Mouse (Mus musculus): ENCODE results near the gene Jmjd1c. TPM values are rescaled to one million over a fixed set of nuclear protein-coding genes. Genes with fewer than 3 reads are reported as not detected.

Jmjd1c gene
- total RNA-seq, 2 experiments from 2014 or later = 20.2 to 21.5 TPM

DNA sequence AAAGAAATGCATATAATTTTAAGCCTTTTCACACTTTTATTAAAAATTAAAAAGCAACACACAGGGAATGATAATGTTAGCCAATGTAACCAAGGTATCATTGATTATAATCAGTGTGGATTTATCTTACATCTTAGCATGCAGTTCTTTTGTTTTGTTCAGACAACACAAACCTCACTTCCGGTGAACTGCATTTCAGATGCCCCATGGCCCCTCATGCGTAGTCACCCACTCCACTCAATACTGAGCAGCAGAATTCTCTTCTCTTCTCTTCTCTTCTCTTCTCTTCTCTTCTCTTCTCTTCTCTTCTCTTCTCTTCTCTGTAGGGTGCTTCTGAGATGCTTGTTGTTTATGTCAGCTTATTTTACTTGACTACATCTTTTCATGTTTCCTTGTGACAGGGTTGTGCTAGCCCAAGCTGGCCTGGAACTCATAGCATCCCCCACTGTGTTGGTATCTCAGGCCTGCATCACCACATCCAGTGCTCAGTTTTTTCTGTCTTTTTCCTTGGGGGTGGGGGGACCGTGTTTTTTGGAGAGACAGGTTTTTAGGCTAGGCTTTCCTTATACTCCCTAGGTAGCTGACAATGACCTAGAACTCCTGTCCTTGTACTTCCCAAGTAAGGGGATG lies 88.6 kb downstream of the Jmjd1c start:
- no peak for DNase-seq
- intact Hi-C loops (cut with DNase I) = loop anchor here (5.0 kb wide), 1 partner anchor 57 kb away; no protein-coding TSS in a partner anchor

DNA sequence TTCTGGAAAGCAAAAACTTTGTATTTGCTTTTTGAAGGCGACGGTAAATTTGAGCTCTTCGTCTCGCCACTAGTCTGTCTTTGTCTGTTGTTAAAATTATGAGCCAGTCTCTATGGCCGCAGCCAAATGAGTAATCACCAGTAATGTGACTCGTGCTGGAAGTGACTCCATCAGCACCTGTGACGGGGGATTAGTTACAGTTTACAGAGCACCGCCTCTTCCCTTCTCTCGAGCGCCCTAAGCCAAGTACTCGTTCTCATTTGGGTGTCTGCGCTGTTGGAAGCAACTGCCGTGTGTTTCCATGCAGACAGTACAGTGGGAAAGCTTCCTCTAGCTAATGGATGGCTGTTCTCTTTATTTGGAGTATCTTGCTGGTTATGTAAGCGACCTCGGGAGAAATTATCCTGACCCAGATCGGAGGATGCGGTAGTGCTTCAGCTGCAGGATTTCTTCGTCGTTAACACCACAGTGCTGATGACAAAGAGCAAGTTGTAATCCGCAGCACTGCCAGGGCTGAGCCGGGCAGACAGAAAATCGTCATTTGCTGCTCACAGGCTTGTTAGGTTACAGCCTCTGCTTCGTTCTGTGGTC lies 89.7 kb downstream of the Jmjd1c start:
- intact Hi-C loops (cut with DNase I) = loop anchor here (5.0 kb wide), 1 partner anchor 58 kb away; no protein-coding TSS in a partner anchor
- peak; percentile 66 to 71 for DNase-seq

DNA sequence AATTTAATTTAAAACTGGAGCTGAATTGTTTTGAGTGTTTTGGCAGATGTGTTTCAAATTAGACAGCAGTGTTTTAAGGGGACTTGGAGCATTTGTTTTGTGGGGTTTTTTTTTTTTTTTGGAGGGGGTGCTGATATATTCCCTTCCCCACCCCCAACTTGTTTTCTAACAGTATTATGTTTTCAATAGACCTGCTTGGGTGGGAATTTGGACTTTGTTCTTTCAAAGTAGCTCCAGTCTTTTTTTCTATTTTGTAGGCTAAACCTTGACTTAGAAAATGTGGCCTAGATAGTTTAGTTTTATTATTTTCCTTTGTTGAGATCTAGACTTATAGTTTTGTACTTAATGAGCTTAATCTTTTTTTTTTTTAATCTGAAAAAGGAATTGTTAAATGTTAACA lies 90.6 kb downstream of the Jmjd1c start:
- no peak for DNase-seq
- intact Hi-C loops (cut with DNase I) = loop anchor here (5.0 kb wide), 1 partner anchor 59 kb away; no protein-coding TSS in a partner anchor

DNA sequence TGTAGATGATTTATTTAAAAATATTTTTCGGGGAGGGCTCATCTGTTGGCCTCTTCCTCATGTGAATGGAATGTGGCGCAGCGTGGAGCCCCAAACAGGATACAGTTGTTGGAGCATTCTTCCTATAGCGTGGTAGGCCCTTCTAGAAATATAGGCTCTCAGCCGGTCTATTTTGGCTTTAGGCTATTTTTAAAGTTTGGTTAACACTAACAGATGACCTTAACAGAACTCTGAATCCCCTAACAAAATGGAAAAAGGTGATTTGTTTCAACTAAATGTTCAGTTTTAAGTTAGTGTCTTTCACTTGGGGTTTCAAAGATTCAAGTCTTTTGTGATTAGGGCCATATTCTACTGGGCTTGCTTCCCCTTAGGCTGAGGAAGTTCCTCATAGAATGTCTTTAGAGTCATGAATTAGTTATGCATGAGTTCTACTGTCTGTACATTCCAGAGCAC lies 91.1 kb downstream of the Jmjd1c start:
- intact Hi-C loops (cut with DNase I) = loop anchor here (5.0 kb wide), 1 partner anchor 60 kb away; no protein-coding TSS in a partner anchor
- DNase-seq = no peak

DNA sequence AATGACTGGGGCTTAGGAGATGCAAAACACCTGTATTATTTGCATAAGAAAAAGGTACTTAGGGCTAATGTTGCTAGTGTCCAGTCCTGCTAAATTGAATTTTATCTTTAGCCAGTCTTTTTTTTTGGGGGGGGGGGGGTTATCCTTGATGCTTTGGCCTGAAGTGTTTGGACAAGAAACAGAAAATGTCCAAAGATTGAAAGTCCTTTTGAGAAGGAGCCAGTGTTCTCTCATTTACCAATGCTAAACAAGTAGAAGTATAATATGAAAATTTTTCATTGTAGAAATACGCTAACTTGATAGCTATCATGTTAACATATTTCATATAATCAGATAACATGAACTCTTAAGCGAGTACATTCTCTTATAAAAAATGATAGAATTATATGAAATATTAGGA lies 92.0 kb downstream of the Jmjd1c start:
- DNase-seq = no peak
- intact Hi-C loops (cut with DNase I) = loop anchor here (5.0 kb wide), 1 partner anchor 61 kb away; no protein-coding TSS in a partner anchor

DNA sequence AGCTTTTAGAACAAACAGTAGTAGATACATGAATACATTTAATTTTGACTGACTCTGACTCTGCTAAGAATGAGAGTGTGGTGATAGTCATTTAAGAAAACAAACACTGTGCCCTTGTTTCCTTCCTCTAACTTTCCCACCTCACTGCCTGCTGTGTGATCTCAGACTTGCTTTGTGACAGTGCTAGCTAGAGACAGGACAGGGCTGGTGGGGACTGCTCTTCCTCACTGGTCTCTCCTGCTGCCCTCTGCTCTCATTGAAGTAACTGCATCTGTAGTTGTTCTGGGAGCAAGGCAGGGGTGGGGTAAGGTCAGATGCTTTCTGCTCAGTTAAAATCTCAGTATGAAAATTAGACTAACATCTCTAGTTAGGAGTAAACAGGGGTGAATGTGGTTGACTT lies 93.1 kb downstream of the Jmjd1c start:
- intact Hi-C loops (cut with DNase I) = loop anchor here (5.0 kb wide), 1 partner anchor 62 kb away; no protein-coding TSS in a partner anchor
- DNase-seq = no peak

DNA sequence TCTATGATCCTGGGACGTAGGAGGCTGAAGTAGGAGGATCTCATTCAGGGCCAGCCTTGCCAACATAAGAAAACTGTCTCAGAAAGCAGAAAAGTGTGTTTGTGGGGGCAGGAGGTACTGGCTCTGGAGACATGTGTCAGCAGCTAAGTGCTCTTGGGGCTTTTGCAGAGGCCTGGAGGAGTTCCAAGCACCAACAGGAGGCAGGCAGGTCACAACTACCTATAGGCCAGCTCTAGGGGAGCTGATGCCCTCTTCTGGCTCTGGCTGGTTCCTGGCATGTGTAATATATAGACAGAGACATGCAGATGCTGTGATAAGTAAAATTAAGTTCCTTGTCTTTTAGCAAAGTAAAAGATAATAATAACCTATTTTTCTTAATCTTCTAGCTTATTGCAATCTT lies 94.3 kb downstream of the Jmjd1c start:
- DNase-seq = no peak
- intact Hi-C loops (cut with DNase I) = no loop called here

DNA sequence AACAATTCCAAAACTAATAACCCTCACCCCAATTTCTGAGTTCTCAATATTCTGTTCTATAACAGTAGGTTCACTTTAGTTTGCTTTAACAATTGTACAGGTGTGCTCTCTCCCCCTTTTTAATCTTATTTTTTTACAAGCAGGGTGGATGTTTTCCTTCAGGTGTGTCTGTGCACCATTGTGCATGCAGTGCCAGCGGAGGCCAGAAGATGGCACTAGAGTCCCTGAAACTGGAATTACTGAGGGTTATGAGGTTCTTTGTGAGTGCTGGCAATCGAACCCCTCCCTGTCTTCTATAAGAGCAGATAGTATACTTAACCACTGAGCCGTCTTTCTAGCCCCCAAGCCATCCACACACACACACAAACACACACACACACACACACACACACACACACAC lies 96.4 kb downstream of the Jmjd1c start:
- DNase-seq = no peak
- intact Hi-C loops (cut with DNase I) = no loop called here

DNA sequence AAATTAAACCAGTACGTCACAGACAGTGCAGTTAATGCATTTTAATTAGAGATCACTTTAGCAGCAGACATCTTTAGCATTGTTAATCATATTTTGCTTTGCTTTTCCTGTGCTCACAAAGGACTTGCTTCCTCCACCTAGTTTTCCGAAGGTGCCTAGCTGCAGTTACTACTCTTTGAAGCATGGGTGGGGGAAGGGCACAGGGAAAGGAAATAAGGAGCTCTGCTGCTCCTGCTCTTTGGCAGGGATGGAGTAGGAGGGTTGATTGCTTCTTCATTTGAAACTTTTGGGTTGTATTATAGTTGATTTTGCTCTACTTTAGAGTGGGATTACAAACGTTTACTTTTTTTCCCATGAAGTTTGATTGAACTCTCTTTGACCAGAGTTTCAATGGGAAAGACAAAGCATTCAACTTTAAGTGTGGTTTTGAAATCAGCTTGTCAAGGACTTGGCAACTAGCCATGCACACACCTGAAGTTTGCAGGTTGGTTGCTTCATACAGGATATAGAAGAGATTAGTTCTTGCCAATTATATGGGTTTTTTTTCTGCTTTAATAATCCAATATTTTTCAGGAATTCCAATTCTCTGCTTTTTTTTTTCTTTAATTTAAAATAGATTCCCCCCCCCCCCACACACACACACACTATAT lies 97.2 kb downstream of the Jmjd1c start:
- intact Hi-C loops (cut with DNase I) = no loop called here
- DNase-seq = no peak

DNA sequence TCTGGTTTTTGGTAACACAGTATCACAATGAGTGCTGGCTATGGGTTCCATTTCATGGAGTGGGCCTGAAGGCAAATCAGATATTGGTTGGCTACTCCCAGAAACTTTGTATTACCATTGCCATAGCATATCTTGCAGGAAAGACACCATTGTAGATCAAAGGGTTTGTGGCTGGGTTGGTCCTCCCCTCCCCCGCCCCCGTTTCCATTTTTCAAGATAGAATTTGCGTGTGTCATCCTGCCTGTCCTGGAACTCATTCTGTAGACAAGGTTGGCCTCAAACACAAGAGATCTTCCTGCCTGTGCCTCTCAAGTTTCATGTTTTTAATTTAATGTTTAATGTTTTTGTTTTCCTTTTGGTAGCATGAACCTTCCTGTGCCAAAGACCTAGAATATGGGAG lies 98.1 kb downstream of the Jmjd1c start:
- intact Hi-C loops (cut with DNase I) = no loop called here

DNA sequence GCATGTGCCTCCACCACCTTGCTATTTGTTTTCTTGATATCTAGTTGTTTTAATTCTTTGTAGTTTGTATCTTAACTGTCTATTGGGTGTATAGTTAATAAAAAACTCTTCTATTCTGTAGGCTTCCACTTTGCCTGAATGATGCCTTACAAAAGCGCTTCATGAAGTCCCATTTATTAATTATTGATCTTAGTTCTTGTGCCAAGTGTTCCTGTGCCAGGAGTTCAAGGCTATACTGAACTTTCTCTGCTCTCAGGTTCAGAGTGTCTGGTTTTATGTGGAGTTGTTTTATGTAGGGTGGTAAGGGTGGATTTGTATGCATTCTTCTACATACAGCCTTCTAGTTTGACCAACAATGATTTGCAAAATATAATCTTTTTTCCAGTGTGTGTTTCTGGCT lies 99.7 kb downstream of the Jmjd1c start:
- DNase-seq = no peak
- intact Hi-C loops (cut with DNase I) = no loop called here

More for the DNA sequence above, 98.1 kb downstream of the Jmjd1c start:
- DNase-seq = no peak

DNA sequence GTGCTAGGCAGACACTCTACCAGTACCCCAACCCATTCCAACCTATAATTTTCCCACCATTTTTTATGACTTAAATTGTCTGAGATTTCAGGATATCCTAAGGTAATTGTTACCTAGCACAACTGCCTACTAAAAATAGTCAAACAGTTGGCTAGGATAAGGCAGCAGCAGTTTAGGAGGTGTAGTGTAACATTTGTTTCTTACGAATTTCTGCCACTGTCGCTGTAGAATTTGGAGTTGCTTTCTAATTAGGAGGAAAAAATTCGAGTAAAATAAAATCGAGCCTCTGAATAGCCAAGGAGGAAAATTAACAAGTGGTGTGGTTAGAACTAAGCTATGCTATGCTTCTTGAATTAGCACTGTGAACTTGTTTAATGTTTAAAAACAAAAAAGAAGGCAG lies 101.3 kb downstream of the Jmjd1c start:
- no peak for DNase-seq
- intact Hi-C loops (cut with DNase I) = no loop called here

DNA sequence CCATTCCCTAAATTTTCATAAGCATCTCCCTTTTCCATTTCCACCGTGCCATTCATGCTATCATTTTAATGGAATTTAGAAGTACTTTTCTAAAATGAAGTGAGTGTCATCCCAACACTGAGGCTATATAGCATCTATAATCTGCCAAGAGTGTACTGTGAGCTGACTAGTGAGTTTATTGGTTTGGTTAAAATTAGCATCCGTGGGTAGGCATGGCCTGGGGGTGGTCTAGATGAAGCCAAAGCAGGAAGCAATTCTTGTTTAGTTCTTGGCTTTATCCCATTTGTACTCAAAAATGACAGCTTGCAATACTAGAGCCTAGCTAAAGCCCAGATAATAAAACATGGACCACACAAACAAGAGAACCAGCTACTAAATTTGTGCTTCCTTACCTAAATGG lies 101.9 kb downstream of the Jmjd1c start:
- intact Hi-C loops (cut with DNase I) = no loop called here
- no peak for DNase-seq

DNA sequence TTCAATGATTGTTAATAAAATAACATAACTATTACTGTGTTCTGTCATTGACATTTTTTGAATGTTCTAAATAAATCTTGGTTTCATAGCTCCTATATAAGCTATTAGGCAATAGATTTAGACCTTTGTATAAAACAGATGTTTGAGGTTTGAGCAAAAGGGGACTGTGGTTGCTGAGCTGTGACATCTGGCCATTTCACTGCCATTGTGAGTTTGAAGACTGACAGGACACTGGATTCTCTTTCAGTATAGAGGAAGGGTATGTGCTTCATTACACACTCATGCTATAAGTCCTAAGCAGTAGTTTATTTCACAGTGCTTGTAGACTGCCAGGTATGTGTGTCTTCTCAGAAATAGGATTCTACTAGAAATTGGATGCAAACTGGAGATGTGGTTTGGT lies 105.8 kb downstream of the Jmjd1c start:
- DNase-seq = no peak
- intact Hi-C loops (cut with DNase I) = no loop called here

DNA sequence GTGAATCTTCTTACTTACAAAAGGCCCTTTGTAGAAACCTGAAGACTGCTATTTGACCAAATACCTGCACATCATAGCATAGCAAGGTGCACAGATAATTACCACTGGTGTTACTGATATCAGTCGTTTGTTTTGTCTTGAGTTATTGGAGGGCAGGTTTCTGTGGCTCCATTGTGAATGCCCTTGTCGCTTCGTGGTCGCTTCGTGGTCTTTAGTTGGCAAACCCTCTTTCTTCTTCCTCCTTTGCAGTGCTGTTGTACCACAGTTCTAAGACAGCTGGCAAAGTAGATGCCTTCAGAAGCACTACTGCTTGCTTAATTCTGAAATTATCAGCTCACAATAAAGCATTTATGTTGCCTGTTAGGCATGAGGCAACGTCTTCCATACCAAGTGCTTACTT lies 106.5 kb downstream of the Jmjd1c start:
- intact Hi-C loops (cut with DNase I) = no loop called here
- no peak for DNase-seq

DNA sequence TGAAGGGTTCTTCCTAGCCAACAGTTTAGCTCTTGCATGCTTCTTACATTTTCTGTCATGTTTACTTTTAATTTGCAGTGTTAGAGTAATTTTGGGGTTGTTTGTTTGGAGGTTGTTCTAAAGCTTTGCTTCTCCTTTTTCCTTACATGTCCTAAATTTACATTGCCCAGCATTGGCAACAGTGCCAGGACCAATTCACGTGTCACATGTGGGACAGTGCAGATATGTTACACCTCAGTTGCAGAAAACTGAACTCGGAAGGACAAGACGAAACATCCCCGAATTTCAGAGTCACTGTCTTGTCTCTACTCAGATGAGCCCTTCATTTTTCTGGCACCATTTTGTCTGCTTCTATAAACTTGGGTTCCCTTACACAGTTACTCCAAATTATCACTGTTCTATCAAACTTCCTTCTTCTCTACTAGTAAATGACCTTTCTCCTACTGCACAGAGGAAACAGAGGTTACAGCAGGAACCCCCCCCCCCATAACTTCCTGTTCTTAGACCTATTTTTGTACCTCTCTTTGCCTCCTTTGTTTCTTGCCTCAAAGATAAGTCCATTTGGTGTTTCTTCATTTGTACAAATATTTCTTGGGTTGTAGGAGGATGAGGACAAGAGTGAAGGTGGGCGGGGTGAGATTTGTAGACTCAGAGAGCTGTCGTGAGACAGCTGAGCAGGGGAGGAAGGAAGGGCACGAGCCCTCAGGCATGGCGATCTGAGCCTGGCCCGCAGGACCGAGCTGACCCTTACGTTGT lies 108.9 kb downstream of the Jmjd1c start:
- intact Hi-C loops (cut with DNase I) = no loop called here
- no peak for DNase-seq

DNA sequence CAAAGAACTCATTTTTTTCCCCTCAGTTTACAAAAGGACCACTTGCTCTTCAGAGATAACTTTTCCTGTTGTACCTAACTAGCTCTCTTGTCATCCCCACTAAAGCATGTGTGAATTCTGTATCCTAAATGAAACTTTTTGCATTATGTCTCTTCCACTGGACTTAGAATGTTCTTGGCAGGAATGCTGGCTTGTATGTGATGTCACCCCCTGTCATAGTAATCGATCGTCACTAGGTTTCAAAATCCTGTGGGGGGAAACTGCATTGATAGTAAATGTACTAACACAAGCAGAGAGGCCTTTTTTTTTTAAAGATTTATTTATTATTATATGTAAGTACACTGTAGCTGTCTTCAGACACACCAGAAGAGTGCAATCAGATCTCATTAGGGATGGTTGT lies 112.0 kb downstream of the Jmjd1c start:
- no peak for DNase-seq
- intact Hi-C loops (cut with DNase I) = no loop called here

DNA sequence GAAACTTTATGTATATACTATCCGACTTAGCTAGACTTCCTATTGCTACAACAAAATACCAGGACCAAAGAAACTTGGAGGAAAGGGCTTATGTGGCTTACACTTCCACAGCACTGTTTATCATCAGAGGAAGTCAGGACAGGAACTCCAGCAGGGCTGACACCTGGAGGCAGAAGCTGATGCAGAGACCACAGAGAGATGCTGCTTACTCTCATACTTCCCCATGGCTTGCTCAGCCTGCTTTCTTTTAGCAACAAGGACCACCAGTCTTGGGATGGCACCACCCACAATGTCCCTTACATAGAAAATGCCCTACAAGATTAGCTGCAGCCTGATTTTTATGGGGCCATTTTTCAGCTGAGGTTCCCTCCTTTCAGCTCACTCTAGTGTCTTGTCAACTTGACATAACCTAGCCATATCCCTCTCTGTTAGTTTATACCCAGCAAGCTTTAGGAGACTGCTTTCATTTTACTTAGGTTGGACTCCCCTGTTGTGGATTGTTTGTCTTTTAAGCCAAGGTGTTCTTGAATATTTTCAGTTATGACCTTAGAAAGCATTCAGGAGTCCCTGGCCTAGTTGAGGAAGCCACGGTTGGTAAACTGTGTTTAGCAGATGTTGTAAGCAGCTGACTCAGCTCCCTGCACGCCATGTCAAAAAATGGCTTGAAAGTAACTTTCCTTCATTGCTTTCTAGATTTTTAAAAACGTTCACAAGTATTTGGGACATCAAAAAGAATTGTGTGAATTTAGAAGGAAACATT lies 114.2 kb downstream of the Jmjd1c start:
- DNase-seq = no peak
- intact Hi-C loops (cut with DNase I) = no loop called here

DNA sequence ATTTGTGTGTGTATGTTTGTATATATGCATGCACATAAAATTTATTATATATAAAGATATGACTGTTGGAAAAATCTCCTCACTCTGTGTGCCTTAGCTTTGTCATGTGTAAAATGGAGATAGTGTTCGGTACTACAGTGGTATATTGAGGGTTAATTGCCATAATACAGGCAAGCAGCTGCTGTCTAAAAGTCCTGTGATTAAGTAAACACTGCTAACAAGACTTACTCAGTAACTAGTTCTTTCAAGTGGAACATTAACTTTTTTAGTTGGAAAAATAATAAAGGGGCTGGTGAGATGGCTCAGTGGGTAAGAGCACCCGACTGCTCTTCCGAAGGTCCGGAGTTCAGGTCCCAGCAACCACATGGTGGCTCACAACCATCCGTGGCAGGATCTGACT lies 116.1 kb downstream of the Jmjd1c start:
- intact Hi-C loops (cut with DNase I) = no loop called here
- no peak for DNase-seq

DNA sequence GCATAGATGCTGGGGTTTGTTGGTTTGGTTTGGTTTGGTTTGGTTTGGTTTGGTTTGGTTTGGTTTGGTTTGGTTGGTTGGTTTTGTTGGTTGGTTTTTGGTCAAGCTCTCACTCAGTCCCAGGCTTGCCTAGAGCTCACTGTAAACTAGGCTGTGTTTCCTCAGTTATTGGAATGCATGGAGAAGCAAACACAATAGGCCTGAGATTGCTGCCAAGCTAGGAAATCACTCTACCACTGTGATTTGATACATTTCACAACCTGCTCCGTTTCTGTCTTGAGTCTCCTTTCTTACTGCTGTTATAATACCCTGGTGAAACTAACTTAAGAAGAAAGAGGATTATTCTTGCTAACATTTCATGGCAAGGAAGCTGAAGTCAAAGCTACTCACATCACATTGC lies 117.8 kb downstream of the Jmjd1c start:
- intact Hi-C loops (cut with DNase I) = no loop called here
- DNase-seq = no peak

Data from gastrocnemius, postnatal 36 days (tissue).